Mouse (Mus musculus) adrenal gland (tissue): ENCODE data around the gene Terf2ip.

Experiments used
- intact Hi-C: fragments of 180-260 bp; cut with DNase I; formaldehyde crosslinking; loops from one replicate; pipeline ENCODE4 v1.15.1; 2025

Gene Terf2ip

GRCm38 (mm10) chr8:112007669-112008068, 3.5 kb upstream of the Terf2ip start:
- intact Hi-C loops = no loop called here

GRCm38 (mm10) chr8:112009558-112009957, 1.6 kb upstream of the Terf2ip start:
- intact Hi-C loops = no loop called here

- intact Hi-C loops = loop anchor here (10.0 kb wide), 1 partner anchor 137 kb away; the partner anchor contains the start of gene Tmem170
These were observed 631 bp downstream of the Terf2ip start for GRCm38 (mm10) chr8:112011816-112012242.

- intact Hi-C loops = loop anchor here (10.0 kb wide), 1 partner anchor 140 kb away; the partner anchor contains the start of gene Tmem170
These were observed 3.7 kb downstream of the Terf2ip start, which contains the start of gene Gm6793 for GRCm38 (mm10) chr8:112014936-112015335. Gm6793 (minus strand) TSS chr8:112015036.

GRCm38 (mm10) chr8:112029455-112029854, 18.3 kb downstream of the Terf2ip start:
- intact Hi-C loops = no loop called here

GRCm38 (mm10) chr8:112030663-112031062, 19.5 kb downstream of the Terf2ip start:
- intact Hi-C loops = no loop called here

GRCm38 (mm10) chr8:112033071-112033470, 21.9 kb downstream of the Terf2ip start:
- intact Hi-C loops = no loop called here

- intact Hi-C loops = loop anchor here (5.0 kb wide), 1 partner anchor 152 kb away; no protein-coding TSS in a partner anchor
These were observed 23.4 kb downstream of the Terf2ip start for GRCm38 (mm10) chr8:112034603-112035002.

- intact Hi-C loops = loop anchor here (5.0 kb wide), 1 partner anchor 155 kb away; no protein-coding TSS in a partner anchor
These were observed 26.3 kb downstream of the Terf2ip start for GRCm38 (mm10) chr8:112037521-112037920.

- intact Hi-C loops = loop anchor here (5.0 kb wide), 1 partner anchor 1587 kb away; no protein-coding TSS in a partner anchor
These were observed 34.0 kb downstream of the Terf2ip start for GRCm38 (mm10) chr8:112045182-112045581.

- intact Hi-C loops = loop anchor here (5.0 kb wide), 1 partner anchor 1586 kb away; no protein-coding TSS in a partner anchor
These were observed 34.7 kb downstream of the Terf2ip start for GRCm38 (mm10) chr8:112045896-112046295.

GRCm38 (mm10) chr8:112048293-112048692, 37.1 kb downstream of the Terf2ip start:
- intact Hi-C loops = loop anchor here (5.0 kb wide), 1 partner anchor 1584 kb away; no protein-coding TSS in a partner anchor

- intact Hi-C loops = loop anchor here (5.0 kb wide), 1 partner anchor 1582 kb away; no protein-coding TSS in a partner anchor
These were observed 38.8 kb downstream of the Terf2ip start for GRCm38 (mm10) chr8:112049984-112050383.

GRCm38 (mm10) chr8:112051537-112051936, 40.3 kb downstream of the Terf2ip start:
- intact Hi-C loops = no loop called here

- intact Hi-C loops = no loop called here
These were observed 43.3 kb downstream of the Terf2ip start for GRCm38 (mm10) chr8:112054456-112054855.

GRCm38 (mm10) chr8:112061372-112061771, 50.2 kb downstream of the Terf2ip start:
- intact Hi-C loops = loop anchor here (5.0 kb wide), 1 partner anchor 911 kb away; no protein-coding TSS in a partner anchor
